Mouse (Mus musculus) small intestine, adult 10 weeks (tissue): ENCODE results near the gene Gm12790. TPM values are rescaled to one million over a fixed set of nuclear protein-coding genes. Genes with fewer than 3 reads are reported as not detected.

Experiments
- polyA plus RNA-seq: library from polyadenylated mRNA; stranded (reverse); fragments of 350-450 nt; fragmentation: Illumina TruSeq; extraction: RNeasy Lipid Tissue Mini Kit (QIAGEN cat#74804); gene quantifications from one replicate; pipeline ENCODE4 v1.2.3, GENCODE M21; 2014; ENCODE audit warnings: low replicate concordance

Gm12790 gene
- polyA plus RNA-seq, result not detected

GRCm38 (mm10) chr4:101980949-101981348 is at the start of gene Gm12790:
Gm12790 (minus strand) TSS chr4:101981049.

GRCm38 (mm10) chr4:101986326-101986725 is 5.5 kb upstream of the Gm12790 start, which contains the start of gene Gm12789:
Gm12789 (plus strand) TSS chr4:101986626.

GRCm38 (mm10) chr4:101940107-101940506 is 40.7 kb downstream of the Gm12790 start, which contains the start of gene Gm12794:
Gm12794 (plus strand) TSS chr4:101940407.

Other genes starting within 250 kb of the Gm12790 start
- gene B020004J07Rik, start 137.0 kb downstream of the Gm12790 start, polyA plus RNA-seq, result not detected
- gene C130073F10Rik, start 87.3 kb downstream of the Gm12790 start, polyA plus RNA-seq, result not detected
- not detected for gene Gm12800, start 71.9 kb downstream of the Gm12790 start, polyA plus RNA-seq
- not detected for gene Gm12794, start 40.6 kb downstream of the Gm12790 start, polyA plus RNA-seq
- gene Gm12789, start 5.6 kb upstream of the Gm12790 start, polyA plus RNA-seq, result not detected
- gene Pde4b, start 106.5 kb upstream of the Gm12790 start, polyA plus RNA-seq, result 7.2 TPM